Mouse (Mus musculus): ENCODE results near the gene Zfy1.
"Not testable (repeated sequence)": the region's sequence is repeated elsewhere in the genome, so short reads cannot be mapped to it uniquely, and the experiment has no call there.

Zfy1 gene

GRCm38 (mm10) chrY:797309-797708, at the start of gene Zfy1:
Gene Zfy1 (minus strand): TSS chrY:797409.
- DNase-seq (ENCODE audit: inconsistent ontology term), result not testable (repeated sequence)

- DNase-seq (ENCODE audit: inconsistent ontology term), result no peak
These were observed 21.2 kb upstream of the Zfy1 start, which contains the start of gene Uba1y for GRCm38 (mm10) chrY:818396-818795. Gene Uba1y (plus strand): TSS chrY:818649.

DNA sequence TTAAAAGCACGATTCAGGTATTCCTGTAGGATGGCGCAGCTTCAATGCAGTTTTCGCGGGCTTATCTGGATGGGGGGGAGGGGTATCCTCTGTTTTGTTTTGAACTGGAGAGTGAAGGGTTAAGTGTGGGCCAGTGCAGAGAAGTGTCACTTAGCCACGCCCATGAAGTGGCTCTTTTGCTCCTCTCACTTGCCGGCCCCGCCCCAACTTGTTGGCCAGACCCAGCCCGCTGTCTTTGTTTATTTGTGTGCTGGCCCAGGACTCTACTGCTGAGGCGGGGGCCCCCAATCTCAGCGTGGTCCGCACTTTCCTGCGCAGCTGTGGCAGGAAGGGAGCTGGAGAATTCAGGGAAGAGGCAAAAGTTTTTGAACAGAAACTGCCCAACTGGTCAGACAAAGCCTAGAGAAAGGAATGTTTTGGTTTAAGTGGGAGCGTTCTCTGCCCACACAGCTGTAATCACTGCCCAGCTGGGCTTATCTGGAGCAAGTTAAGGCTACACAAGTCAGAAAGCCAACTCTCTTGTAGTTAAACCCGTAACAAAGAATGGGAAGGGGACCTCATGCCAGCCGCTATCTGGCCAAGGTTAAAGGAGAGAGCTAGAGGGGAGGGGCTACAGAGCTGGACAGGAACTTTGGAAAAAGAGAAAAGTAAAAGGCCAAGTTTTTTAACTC, 11.9 kb upstream of the Zfy1 start:
- DNase-seq (ENCODE audit: inconsistent ontology term), result peak; percentile 40
